Mouse (Mus musculus) cerebellum, adult 2 months (tissue): Measurements from ENCODE around the gene Lama2.

ENCODE experiments used
- CTCF ChIP-seq: fragments of 200-500 bp; IDR thresholded peaks from 2 replicates; pipeline ENCODE4 v1.5.1; 2011; ENCODE audit warnings: low read depth, mild to moderate bottlenecking, control low read depth, low read length, moderate library complexity, borderline replicate concordance; ENCODE audit not compliant: insufficient read depth
- POLR2A ChIP-seq: fragments of 200-500 bp; IDR thresholded peaks from 2 replicates; pipeline ENCODE4 v1.6.1; 2011; ENCODE audit warnings: low read length, control low read depth, borderline replicate concordance; ENCODE audit not compliant: insufficient read depth

- TF ChIP-seq CTCF, result no peak
- no peak for TF ChIP-seq POLR2A
Observed at GRCm38 (mm10) chr10:27413583-27414465, 205.7 kb downstream of the Lama2 start.
